Mouse (Mus musculus) thymus, adult 2 months (tissue): ENCODE data around the gene Ubr4.

Experiments
- CTCF ChIP-seq: fragments of 200-500 bp; IDR thresholded peaks from 2 replicates; pipeline ENCODE4 v1.5.1; 2012; ENCODE audit warnings: mild to moderate bottlenecking, control low read depth, low read length, moderate library complexity, borderline replicate concordance; ENCODE audit not compliant: control insufficient read depth, poor library complexity, insufficient read depth; ENCODE audit errors: extremely low read depth
- POLR2A ChIP-seq: fragments of 200-500 bp; IDR thresholded peaks from 2 replicates; pipeline ENCODE4 v1.6.1; 2012; ENCODE audit warnings: mild to moderate bottlenecking, low read length, control low read depth, moderate library complexity; ENCODE audit not compliant: control insufficient read depth, poor library complexity, insufficient read depth; ENCODE audit errors: extremely low read depth

- TF ChIP-seq CTCF (no peak), POLR2A (no peak)
These were observed 151.5 kb downstream of the Ubr4 start for GRCm38 (mm10) chr4:139503919-139504318.
